Mouse (Mus musculus) T-helper 17 cell (primary cell): ENCODE data around the gene Patz1.

Source experiments
- in situ Hi-C, 2 experiments: fragments of 300-600 bp; cut with MboI, MseI; formaldehyde crosslinking; loops; 1 replicate in 1 of 2; 2 replicates in 1 of 2; pipeline ENCODE4 v1.15.1; 2025; ENCODE audit warnings: high pct_unique_total_duplicates in 2 of 2

Gene Patz1

GRCm38 (mm10) chr11:3292062-3292421, 3.4 kb downstream of the Patz1 start:
- in situ Hi-C loops, result loop anchor here in 1 of 2 experiments (5.0 kb wide), 1 partner anchor 35 kb away; no protein-coding TSS in a partner anchor

GRCm38 (mm10) chr11:3292711-3293249, 4.1 kb downstream of the Patz1 start:
- in situ Hi-C loops, result loop anchor here in 1 of 2 experiments (5.0 kb wide), 1 partner anchor 35 kb away; no protein-coding TSS in a partner anchor

GRCm38 (mm10) chr11:3293361-3293760, 4.7 kb downstream of the Patz1 start:
- in situ Hi-C loops, result loop anchor here in 1 of 2 experiments (5.0 kb wide), 1 partner anchor 34 kb away; no protein-coding TSS in a partner anchor

- in situ Hi-C loops, result loop anchor here in 1 of 2 experiments (5.0 kb wide), 1 partner anchor 33 kb away; no protein-coding TSS in a partner anchor
Measured at GRCm38 (mm10) chr11:3294641-3295040, 6.0 kb downstream of the Patz1 start.

DNA sequence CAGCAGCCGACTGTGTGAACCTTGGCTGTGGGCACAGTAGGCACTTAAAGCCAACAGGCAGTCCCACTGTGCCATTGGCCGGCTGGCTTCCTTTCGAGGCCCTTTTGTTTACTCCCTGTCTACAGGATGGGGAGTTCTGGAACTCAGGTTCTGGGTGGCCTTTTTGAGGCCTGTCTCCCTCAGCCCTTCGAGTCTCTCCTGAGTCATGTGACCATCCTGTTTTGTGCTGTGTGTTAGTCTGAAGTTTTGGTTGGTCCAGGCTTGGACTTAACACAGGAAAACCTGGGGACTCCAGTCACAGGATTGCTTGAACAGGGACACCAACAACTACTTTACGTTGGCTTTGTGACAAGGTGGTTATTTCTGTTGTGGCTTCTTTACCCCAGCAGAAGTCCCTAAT, 7.4 kb downstream of the Patz1 start:
- in situ Hi-C loops, result no loop called here

- in situ Hi-C loops, result no loop called here
Measured at GRCm38 (mm10) chr11:3297871-3298812, 9.5 kb downstream of the Patz1 start.

DNA sequence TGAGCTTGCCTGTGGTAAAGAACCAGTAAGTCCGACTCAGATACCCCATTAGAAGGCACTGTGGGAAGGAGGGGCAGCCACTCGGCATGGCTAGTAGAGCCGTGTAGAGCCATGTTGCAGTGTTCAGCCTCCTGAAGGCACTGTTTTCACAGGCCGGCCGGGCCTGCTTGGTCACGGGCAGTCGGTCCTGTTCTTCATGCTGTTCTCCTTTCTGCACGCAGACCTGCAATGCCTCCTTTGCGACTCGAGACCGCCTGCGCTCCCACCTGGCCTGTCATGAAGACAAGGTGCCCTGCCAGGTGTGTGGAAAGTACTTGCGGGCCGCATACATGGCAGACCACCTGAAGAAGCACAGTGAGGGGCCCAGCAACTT, 10.1 kb downstream of the Patz1 start:
- in situ Hi-C loops, result no loop called here

- in situ Hi-C loops, result no loop called here
Measured at GRCm38 (mm10) chr11:3301075-3301474, 12.4 kb downstream of the Patz1 start.

- in situ Hi-C loops, result no loop called here
Measured at GRCm38 (mm10) chr11:3302385-3302784, 13.7 kb downstream of the Patz1 start.

GRCm38 (mm10) chr11:3302792-3303191, 14.1 kb downstream of the Patz1 start:
- in situ Hi-C loops, result no loop called here

GRCm38 (mm10) chr11:3305821-3306220, 17.1 kb downstream of the Patz1 start:
- in situ Hi-C loops, result no loop called here

DNA sequence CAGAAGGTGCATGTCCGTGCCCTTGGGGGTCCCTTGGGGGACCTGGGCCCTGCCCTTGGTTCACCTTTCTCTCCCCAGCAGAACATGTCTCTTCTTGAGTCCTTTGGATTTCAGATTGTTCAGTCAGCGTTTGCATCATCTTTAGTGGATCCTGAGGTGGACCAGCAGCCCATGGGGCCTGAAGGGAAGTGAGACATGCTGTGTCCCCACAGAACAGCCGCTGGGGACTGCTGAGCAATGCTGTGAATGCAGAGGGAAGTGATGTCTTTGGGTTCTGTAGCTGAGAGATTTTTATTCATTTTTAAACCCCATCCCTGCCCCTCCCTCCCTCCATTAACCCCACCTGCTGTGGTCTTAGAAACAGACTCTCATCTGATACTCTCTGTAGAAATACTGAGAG, 19.2 kb downstream of the Patz1 start:
- in situ Hi-C loops, result no loop called here

- in situ Hi-C loops, result no loop called here
Measured at GRCm38 (mm10) chr11:3309884-3310283, 21.2 kb downstream of the Patz1 start.

DNA sequence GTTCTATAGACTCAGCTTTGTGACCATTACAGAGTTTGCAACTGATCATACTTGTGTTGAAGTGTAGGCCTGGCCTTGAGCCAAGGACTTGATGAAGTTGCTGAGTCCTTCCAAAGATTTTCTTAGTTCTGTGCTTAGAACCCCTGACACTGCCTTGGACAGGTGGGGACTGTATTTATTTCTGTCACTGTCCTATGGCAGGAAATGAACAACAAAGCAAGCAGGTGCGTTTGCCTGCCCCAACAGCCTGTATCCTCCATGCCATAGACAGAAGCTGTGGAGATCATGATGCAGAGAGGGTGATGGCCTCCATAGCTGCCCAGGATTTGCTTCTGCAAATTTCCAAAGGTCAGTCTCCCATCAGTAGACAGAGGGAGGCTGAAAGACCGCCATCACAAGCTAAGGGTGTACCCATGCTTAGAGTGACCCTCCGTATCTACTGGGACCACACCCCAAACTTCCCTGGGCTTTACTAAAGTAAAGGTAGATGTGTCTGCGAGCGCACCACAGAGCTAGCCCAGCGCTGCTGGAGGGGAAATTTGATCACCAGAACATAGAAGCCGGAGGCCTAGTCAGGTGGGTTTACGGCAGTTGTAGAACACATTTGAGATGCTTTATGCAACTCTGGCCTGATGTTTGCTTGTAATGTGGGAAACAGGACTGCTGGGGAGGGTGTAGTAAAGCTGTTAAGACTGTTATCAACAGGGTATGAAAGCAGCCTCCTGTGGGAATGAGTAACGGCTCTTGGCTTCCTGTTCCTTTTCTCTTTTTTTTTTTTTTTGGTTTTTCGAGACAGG, 22.3 kb downstream of the Patz1 start:
- in situ Hi-C loops, result no loop called here

GRCm38 (mm10) chr11:3311586-3312347, 23.1 kb downstream of the Patz1 start:
- in situ Hi-C loops, result no loop called here

DNA sequence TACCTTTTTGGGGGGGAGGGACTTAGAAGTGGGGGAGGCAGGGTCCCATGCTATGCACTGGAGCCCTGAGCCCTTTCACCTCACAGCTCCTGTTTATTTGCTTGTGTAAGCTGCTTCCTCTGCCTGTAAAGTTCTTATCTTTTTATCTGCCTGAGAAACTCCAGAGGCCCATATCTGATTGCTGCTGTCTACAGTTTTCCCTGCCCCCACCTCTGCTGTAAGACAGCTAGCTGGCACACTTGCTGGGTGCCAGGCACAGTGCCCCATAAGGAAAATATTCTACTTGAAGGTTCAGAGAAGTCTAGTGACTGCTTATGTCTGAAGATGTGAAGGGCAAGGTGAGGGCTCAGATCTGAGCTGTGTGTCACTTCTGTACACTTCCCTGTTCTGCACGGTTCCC, 24.6 kb downstream of the Patz1 start:
- in situ Hi-C loops, result no loop called here

DNA sequence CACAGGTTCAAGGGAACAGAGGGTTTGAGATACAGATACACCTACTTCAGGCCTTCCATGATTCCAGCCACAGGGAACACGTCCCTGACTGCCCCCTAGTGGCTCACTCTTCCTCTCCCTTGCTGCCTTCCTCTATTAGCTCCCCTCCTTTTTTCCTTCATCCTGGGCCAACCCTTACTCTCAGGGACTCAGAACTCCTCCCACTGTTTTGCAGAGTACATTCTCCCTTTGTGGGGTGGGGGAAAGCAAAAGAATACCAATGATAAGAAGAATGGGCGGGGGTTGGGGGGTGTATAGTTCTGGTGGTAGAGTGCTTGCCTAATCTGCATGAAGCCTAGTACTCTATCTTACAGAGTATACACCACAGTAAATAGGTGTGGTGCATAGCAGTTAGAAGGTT, 25.5 kb downstream of the Patz1 start:
- in situ Hi-C loops, result no loop called here

DNA sequence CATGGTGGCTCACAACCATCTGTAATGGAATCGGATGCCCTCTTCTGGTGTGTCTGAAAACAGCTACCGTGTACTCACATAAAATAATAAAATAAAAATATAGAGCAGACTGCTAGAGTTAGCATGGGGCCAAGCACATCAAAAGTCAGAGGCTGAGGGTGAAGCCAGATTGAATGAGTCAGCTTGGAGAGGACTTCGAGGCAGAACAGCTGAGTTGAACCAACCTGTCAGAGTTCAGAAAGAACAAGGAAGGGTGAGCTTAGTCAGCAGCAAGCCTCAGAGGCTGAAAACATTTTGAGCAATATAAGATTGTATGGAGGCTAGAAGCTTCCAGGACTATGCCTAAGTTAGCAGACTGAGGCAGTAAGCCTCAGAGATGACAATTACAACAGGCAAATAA, 29.6 kb downstream of the Patz1 start:
- in situ Hi-C loops, result no loop called here

DNA sequence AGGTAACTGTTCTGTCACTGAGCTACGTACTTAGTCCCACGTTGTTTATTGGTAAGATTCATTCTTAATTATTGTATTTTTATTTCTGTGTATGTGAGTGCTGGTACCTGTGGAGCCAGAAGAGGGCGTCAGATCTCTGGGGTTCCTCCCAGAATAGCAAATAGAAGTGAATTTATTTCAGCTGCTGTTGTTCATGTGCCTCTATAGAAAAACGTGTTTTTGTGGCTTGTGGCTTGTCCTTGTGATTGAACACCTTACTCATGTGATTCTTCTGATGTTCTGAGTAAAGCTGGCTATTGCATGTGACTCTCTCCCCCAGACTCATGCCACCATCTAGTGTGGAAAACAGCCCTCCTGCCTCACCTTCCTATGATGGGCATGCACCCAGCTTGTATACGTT, 39.6 kb downstream of the Patz1 start:
- in situ Hi-C loops, result loop anchor here in 1 of 2 experiments (5.0 kb wide), 1 partner anchor 36 kb away; no protein-coding TSS in a partner anchor

- in situ Hi-C loops, result loop anchor here in 1 of 2 experiments (5.0 kb wide), 1 partner anchor 37 kb away; no protein-coding TSS in a partner anchor
Measured at GRCm38 (mm10) chr11:3328806-3329775, 40.4 kb downstream of the Patz1 start.
